Mouse (Mus musculus) limb, embryonic 14.5 days (tissue): Measurements from ENCODE around the gene Cyp2r1. TPM values are rescaled to one million over a fixed set of nuclear protein-coding genes. Genes with fewer than 3 reads are reported as not detected.
"Not testable (repeated sequence)": the region's sequence is repeated elsewhere in the genome, so short reads cannot be mapped to it uniquely, and the experiment has no call there.

Experiments
- ATAC-seq: fragments of 200-750 bp; cut with Nextera tagmentation; 2 replicates; pipeline ENCODE4 v1.8.0; 2017; ENCODE audit warnings: low read depth, moderate number of reproducible peaks, moderate TSS enrichment; ENCODE audit not compliant: low FRiP score
- DNase-seq: peaks from one replicate; pipeline ENCODE4 v3.0.0-alpha.2; 2015; ENCODE audit warnings: low spot score
- H3K27ac ChIP-seq: fragments of 300-500 bp; sonication (generic); replicated peaks from 2 replicates; pipeline ENCODE4 v1.5.1; 2014; ENCODE audit warnings: low read depth, mild to moderate bottlenecking, low read length, moderate library complexity, mixed read lengths
- H3K27me3 ChIP-seq: fragments of 300-500 bp; sonication (generic); 2 replicates; pipeline ENCODE4 v1.6.1; 2014; ENCODE audit warnings: low read length, mixed read lengths; ENCODE audit not compliant: control insufficient read depth, insufficient read depth
- H3K36me3 ChIP-seq: fragments of 300-500 bp; sonication (generic); 2 replicates; pipeline ENCODE4 v1.6.1; 2014; ENCODE audit warnings: mild to moderate bottlenecking, low read length, moderate library complexity, mixed read lengths; ENCODE audit not compliant: control insufficient read depth, insufficient read depth
- H3K4me1 ChIP-seq: fragments of 300-500 bp; sonication (generic); 2 replicates; pipeline ENCODE4 v1.6.1; 2014; ENCODE audit warnings: antibody characterized with exemption, low read length, mixed read lengths; ENCODE audit not compliant: control insufficient read depth, insufficient read depth
- H3K4me2 ChIP-seq: fragments of 300-500 bp; sonication (generic); replicated peaks from 2 replicates; pipeline ENCODE4 v1.6.1; 2014; ENCODE audit warnings: low read depth, mild to moderate bottlenecking, low read length, moderate library complexity; ENCODE audit not compliant: severe bottlenecking
- H3K4me3 ChIP-seq: fragments of 300-500 bp; sonication (generic); replicated peaks from 2 replicates; pipeline ENCODE4 v1.5.1; 2014; ENCODE audit warnings: low read length
- H3K9ac ChIP-seq: fragments of 300-500 bp; sonication (generic); 2 replicates; pipeline ENCODE4 v1.6.1; 2014; ENCODE audit warnings: mild to moderate bottlenecking, low read depth, low read length, moderate library complexity; ENCODE audit not compliant: severe bottlenecking
- H3K9me3 ChIP-seq: fragments of 300-500 bp; sonication (generic); 2 replicates; pipeline ENCODE4 v1.6.1; 2016; ENCODE audit warnings: low read length; ENCODE audit not compliant: control insufficient read depth
- POLR2A ChIP-seq: fragments of 200-500 bp; IDR thresholded peaks from 2 replicates; pipeline ENCODE4 v1.8.0; 2012; ENCODE audit warnings: inconsistent platforms, mild to moderate bottlenecking, moderate library complexity, borderline replicate concordance; ENCODE audit not compliant: insufficient read depth, insufficient read length; ENCODE audit errors: extremely low read depth
- WGBS: fragments of 180-500 bp; shearing (Covaris S2); extraction: QIAGEN DNeasy Blood & Tissue Kit; methylation state at CpG from one replicate; pipeline ENCODE4 v1.1.7; 2014; 5-methylcytosine and 5-hydroxymethylcytosine counted together
- polyA plus RNA-seq, 2 experiments: library from polyadenylated mRNA; depleted of rRNA in 1 of 2; stranded (reverse) in 1 of 2; unstranded in 1 of 2; fragments of >200 nt; fragmentation: Nextera tagmentation in 1 of 2; extraction: Ambion mirVana in 1 of 2; gene quantifications; 2 replicates each; pipeline versions ENCODE4 v1.2.1 to v1.2.3; 2012 to 2014

The Cyp2r1 gene
- polyA plus RNA-seq, 2 experiments, result 1.2 to 2.7 TPM

DNA sequence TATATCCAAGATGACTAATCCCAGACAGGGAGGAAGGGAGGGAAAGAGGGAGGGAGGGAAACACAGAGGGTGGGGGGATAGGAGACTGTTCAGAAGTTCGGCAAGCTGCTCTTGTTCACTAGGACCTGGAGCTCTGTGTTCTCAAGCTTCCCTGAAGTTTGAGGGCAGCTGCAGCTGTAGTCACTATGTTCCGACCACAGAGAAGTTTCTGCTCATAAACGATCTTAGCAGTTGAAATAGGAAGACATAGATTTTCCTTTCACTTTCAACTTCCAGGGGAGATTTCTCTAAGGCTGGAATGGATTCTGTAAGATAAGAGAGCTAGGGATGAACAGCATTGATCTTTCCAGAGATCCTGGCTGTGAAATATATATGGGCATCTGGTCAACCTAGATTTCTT, 14.2 kb upstream of the Cyp2r1 start:
- Histone ChIP-seq H3K27ac (no peak overlapping the region), H3K4me3 (no peak overlapping the region), H3K4me1 (no peaks in the 10 kb centered on the region), H3K9me3 (no peaks in the 10 kb centered on the region), H3K27me3 (no peaks in the 10 kb centered on the region), H3K9ac (no peak overlapping the region), H3K4me2 (no peak overlapping the region), H3K36me3 (no peaks in the 10 kb centered on the region)
- no peak for DNase-seq
- ATAC-seq, result no peak
- 63% methylated on average over 3 of the region's 3 CpGs for WGBS
- no peak for TF ChIP-seq POLR2A

DNA sequence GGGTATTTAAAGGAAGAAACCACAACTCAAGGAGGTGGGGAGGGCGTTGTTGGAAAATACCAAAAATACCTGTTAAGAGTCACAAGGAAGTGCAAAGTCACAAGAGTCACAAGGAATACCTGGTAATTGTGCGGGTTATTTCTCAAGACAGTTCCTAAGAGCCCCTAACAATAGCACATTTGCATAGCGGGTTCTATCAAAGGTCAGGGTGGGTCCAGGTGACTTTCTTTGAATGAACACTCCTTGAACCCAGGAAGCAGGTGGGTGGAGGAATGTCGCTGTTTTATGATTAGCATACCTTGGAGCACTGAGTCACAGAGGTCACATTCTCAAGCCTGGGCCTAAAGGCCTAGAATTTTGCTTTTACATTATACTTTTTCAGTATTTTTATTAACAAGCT, 11.1 kb upstream of the Cyp2r1 start:
- ATAC-seq, H3K4me3 ChIP-seq, H3K36me3 ChIP-seq, DNase-seq, H3K9me3 ChIP-seq, H3K4me2 ChIP-seq, H3K4me1 ChIP-seq, H3K27ac ChIP-seq, H3K9ac ChIP-seq, H3K27me3 ChIP-seq: not testable (repeated sequence)
- WGBS, result 90% methylated on average over 4 of the region's 4 CpGs

DNA sequence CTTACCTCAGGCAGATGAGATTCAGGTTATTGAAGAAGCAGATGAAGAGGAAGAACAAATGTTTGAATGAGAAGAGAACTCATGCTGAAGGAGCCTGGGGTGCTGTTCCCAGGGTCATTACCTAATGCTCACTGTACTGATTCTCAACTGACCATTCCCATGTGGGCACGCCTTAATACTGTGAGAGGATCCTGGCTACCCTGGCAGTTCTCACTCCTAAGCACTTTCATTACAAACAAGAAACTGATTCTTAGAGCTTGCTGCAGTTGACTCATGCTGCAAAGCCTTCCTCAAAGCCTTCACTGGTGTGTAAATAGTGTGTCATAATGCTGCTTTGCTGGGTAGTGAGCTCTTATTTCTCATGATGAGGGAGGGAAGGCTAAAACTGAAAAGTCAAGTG, 26.6 kb downstream of the Cyp2r1 start:
- Histone ChIP-seq H3K4me2 (no peak overlapping the region), H3K27ac (no peak overlapping the region), H3K9ac (no peak overlapping the region), H3K27me3 (no peaks in the 10 kb centered on the region), H3K4me1 (no peaks in the 10 kb centered on the region), H3K9me3 (no peaks in the 10 kb centered on the region), H3K36me3 (peaks cover 3% of the 10 kb centered on the region), H3K4me3 (no peak overlapping the region)
- WGBS, result 90% methylated on average over 1 of the region's 1 CpGs
- TF ChIP-seq POLR2A, result no peak
- DNase-seq (no peak), ATAC-seq (no peak)

DNA sequence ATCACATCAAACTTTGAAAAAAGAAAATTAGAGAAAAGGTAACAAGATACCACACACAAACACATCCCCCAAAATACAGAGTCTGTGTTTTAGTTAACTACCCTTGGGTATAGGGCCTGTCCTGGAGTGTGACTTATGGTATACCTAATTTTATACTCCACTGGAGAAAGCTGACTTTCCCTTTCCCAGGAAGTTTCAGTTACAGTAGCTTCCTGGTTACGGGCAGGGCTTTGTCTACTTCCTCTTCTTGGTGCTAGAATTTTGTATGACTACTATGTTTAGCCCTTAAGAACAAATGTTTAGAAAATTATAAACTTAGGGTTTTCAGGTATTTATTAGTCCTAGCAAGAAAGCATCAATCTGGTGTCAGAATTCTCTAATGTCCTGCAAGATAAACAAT, 36.5 kb downstream of the Cyp2r1 start:
- ATAC-seq (no peak), DNase-seq (no peak)
- no peak for TF ChIP-seq POLR2A

DNA sequence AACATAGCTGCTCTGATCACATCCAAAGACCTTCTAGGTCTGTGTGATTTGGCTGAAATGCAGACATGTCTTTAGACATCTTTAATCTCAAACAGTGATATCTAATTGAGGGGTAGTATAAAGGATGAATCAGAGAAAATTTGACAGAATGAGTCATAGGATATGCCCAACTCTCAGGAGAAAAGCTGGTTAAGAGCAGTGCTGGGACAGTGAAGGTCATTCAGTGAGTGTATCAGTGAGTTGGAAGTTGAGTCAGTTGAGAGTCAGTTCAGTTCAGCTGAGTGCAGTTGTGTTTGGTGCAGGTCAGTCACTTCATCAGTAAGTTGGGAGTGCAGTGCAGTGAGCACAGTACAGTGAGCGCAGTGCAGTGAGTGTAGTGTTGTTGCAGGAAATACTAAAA, 42.6 kb downstream of the Cyp2r1 start:
- ATAC-seq (no peak), DNase-seq (no peak)
- H3K9me3 ChIP-seq, result no peaks in the 10 kb centered on the region
- WGBS, result 100% methylated on average over 1 of the region's 1 CpGs
- no peak overlapping the region for H3K4me3 ChIP-seq
- no peak overlapping the region for H3K9ac ChIP-seq
- H3K27ac ChIP-seq, result no peak overlapping the region
- H3K4me2 ChIP-seq, result no peak overlapping the region
- H3K27me3 ChIP-seq, result no peaks in the 10 kb centered on the region
- TF ChIP-seq POLR2A, result no peak
- H3K4me1 ChIP-seq, result no peaks in the 10 kb centered on the region
- no peaks in the 10 kb centered on the region for H3K36me3 ChIP-seq

More for the DNA sequence above, 36.5 kb downstream of the Cyp2r1 start:
- no peak overlapping the region for H3K4me2 ChIP-seq
- no peak overlapping the region for H3K9ac ChIP-seq
- H3K4me1 ChIP-seq, result no peaks in the 10 kb centered on the region
- WGBS, result 83% methylated on average over 1 of the region's 1 CpGs
- H3K4me3 ChIP-seq, result no peak overlapping the region
- H3K27me3 ChIP-seq, result no peaks in the 10 kb centered on the region
- no peaks in the 10 kb centered on the region for H3K9me3 ChIP-seq
- no peak overlapping the region for H3K27ac ChIP-seq
- H3K36me3 ChIP-seq, result no peaks in the 10 kb centered on the region

DNA sequence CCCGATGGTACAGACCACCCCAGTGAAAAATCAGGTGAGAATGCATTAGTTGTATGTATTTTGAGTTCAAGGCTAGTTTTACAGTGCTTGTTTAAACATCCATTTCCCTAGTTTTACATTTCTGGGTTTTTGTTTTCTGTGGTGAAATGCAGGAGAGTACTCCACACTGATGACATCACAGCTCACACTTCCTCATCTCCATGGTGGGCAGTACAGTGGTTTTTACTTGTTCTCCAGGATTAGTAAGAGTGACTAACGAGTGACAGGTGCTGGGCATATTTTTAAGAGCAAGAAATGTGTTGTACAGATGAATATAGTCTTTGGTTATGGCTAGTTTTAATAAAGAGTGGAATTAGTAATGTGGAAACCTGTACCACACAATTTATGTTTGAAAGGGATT, 53.9 kb downstream of the Cyp2r1 start:
- ATAC-seq (no peak), DNase-seq (no peak)
- Histone ChIP-seq H3K4me3 (no peak overlapping the region), H3K36me3 (no peaks in the 10 kb centered on the region), H3K4me1 (no peaks in the 10 kb centered on the region), H3K27ac (no peak overlapping the region), H3K4me2 (no peak overlapping the region), H3K9ac (no peak overlapping the region), H3K27me3 (no peaks in the 10 kb centered on the region), H3K9me3 (no peaks in the 10 kb centered on the region)
- 81% methylated on average over 2 of the region's 2 CpGs for WGBS
- TF ChIP-seq POLR2A, result no peak

Other genes starting within 250 kb of the Cyp2r1 start
- gene Pde3b, start 147.7 kb downstream of the Cyp2r1 start, polyA plus RNA-seq (2012; rRNA removed), result 8.1 and 8.2 TPM in 2 replicates
- 7.4 and 8.9 TPM in 2 replicates for gene Pde3b, start 147.7 kb downstream of the Cyp2r1 start, polyA plus RNA-seq (2014; fragmentation: Nextera tagmentation; extraction: Ambion mirVana)
- gene Calca, start 73.4 kb upstream of the Cyp2r1 start, polyA plus RNA-seq (2012; rRNA removed), result 9.0 and 11.2 TPM in 2 replicates
- 6.8 and 8.5 TPM in 2 replicates for gene Calca, start 73.4 kb upstream of the Cyp2r1 start, polyA plus RNA-seq (2014; fragmentation: Nextera tagmentation; extraction: Ambion mirVana)
- gene Calcb, start 155.7 kb upstream of the Cyp2r1 start, polyA plus RNA-seq (2012; rRNA removed), result 0.60 and 0.85 TPM in 2 replicates
- gene Calcb, start 155.7 kb upstream of the Cyp2r1 start, polyA plus RNA-seq (2014; fragmentation: Nextera tagmentation; extraction: Ambion mirVana), result 0.26 and 0.57 TPM in 2 replicates
- gene Insc, start 180.7 kb upstream of the Cyp2r1 start, polyA plus RNA-seq (2012; rRNA removed), result 4.8 and 6.1 TPM in 2 replicates
- 5.7 and 6.3 TPM in 2 replicates for gene Insc, start 180.7 kb upstream of the Cyp2r1 start, polyA plus RNA-seq (2014; fragmentation: Nextera tagmentation; extraction: Ambion mirVana)